Mouse (Mus musculus) embryonic facial prominence, embryonic 15.5 days (tissue): ENCODE measurements around the gene Kcnh2. TPM values are rescaled to one million over a fixed set of nuclear protein-coding genes. Genes with fewer than 3 reads are reported as not detected.
A peak's percentile ranks its signal among the peaks of the same experiment; 100 is the strongest.

ENCODE experiments used
- ATAC-seq: fragments of 200-750 bp; cut with Nextera tagmentation; 2 replicates; pipeline ENCODE4 v1.8.0; 2017; ENCODE audit warnings: low read depth, moderate TSS enrichment; ENCODE audit not compliant: insufficient number of reproducible peaks, low FRiP score, low TSS enrichment
- H3K27ac ChIP-seq: fragments of 300-500 bp; sonication (generic); replicated peaks from 2 replicates; pipeline ENCODE4 v1.5.1; 2015; ENCODE audit warnings: mild to moderate bottlenecking, inconsistent platforms
- H3K27me3 ChIP-seq: fragments of 300-500 bp; sonication (generic); 2 replicates; pipeline ENCODE4 v1.6.1; 2015; ENCODE audit warnings: inconsistent platforms
- H3K36me3 ChIP-seq: fragments of 300-500 bp; sonication (generic); 2 replicates; pipeline ENCODE4 v1.6.1; 2015; ENCODE audit warnings: mild to moderate bottlenecking, inconsistent platforms
- H3K4me1 ChIP-seq: fragments of 300-500 bp; sonication (generic); 2 replicates; pipeline ENCODE4 v1.6.1; 2015; ENCODE audit warnings: inconsistent platforms
- H3K4me2 ChIP-seq: fragments of 300-500 bp; sonication (generic); replicated peaks from 2 replicates; pipeline ENCODE4 v1.6.1; 2015; ENCODE audit warnings: mild to moderate bottlenecking, inconsistent platforms
- H3K4me3 ChIP-seq: fragments of 300-500 bp; sonication (generic); replicated peaks from 2 replicates; pipeline ENCODE4 v1.5.1; 2015; ENCODE audit warnings: mild to moderate bottlenecking, inconsistent platforms
- H3K9ac ChIP-seq: fragments of 300-500 bp; sonication (generic); 2 replicates; pipeline ENCODE4 v1.6.1; 2015; ENCODE audit warnings: inconsistent platforms
- H3K9me3 ChIP-seq: fragments of 300-500 bp; sonication (generic); replicated peaks from 2 replicates; pipeline ENCODE4 v1.6.1; 2016; ENCODE audit warnings: inconsistent platforms
- WGBS: fragments of 180-500 bp; shearing (Covaris S2); methylation state at CpG from one replicate; pipeline ENCODE4 v1.1.7; 2015; 5-methylcytosine and 5-hydroxymethylcytosine counted together
- polyA plus RNA-seq: library from polyadenylated mRNA; unstranded; fragments of >200 nt; fragmentation: Nextera tagmentation; extraction: Ambion mirVana; gene quantifications from 2 replicates; pipeline ENCODE4 v1.2.1, GENCODE M21; 2015

The Kcnh2 gene
- polyA plus RNA-seq, 1 experiment from 2014 or later, result 5.1 TPM

DNA sequence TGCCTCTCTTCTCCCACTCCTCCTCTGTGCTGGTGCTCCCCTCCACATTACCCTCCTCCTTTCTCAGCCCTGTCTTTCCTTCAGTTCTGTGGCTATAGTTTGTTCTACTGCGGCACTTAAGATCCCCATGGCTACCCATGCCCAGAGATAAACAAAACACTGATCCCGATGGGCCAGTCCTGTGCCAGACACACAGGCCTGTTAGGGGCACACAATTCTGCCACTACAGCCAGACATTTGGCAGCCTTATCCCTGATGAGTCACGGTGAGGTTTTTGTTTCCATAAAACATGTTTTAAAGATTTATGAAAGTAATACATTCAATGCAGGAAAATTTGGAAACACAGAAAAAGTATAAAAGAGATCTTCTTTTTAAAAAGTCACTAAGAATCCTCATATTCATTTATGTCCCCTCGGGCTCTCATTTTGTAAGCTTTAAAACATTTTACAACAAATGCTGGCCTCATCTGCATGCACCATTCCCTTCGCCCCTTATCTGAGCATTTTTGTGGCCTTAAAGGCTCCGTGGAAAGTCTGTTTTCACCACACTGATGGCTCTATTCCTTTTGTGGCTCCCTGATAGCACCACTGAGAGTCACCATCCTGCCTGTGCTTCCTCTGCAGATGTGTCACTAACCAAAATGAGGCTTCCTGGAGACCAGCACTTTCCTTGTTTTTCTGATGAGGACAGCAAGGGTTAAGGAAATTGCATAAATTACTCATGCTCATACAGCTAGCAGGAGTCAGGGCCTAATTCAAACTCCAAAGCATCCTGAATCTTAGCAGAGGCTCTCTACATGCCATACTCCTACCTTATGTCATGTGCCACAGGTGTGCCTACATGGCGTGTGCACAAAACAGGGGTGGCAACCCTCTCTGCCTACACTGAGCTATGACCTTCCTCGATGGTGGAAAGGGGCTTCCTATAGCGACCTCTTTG, 77.5 kb downstream of the Kcnh2 start:
- H3K4me1 ChIP-seq, result peaks cover 9% of the 10 kb centered on the region; the same call in 1 of the 2 replicates
- no peak overlapping the region for H3K4me2 ChIP-seq
- no peak overlapping the region for H3K4me3 ChIP-seq
- no peaks in the 10 kb centered on the region for H3K9me3 ChIP-seq
- H3K9ac ChIP-seq, result no peak overlapping the region
- no peak for ATAC-seq
- 0 out of 2 replicates have a peak overlapping the region, but pooled peaks have one; percentile 17 for H3K27ac ChIP-seq
- no peaks in the 10 kb centered on the region for H3K36me3 ChIP-seq
- 53% methylated on average over 9 of the region's 9 CpGs for WGBS
- no peaks in the 10 kb centered on the region for H3K27me3 ChIP-seq

DNA sequence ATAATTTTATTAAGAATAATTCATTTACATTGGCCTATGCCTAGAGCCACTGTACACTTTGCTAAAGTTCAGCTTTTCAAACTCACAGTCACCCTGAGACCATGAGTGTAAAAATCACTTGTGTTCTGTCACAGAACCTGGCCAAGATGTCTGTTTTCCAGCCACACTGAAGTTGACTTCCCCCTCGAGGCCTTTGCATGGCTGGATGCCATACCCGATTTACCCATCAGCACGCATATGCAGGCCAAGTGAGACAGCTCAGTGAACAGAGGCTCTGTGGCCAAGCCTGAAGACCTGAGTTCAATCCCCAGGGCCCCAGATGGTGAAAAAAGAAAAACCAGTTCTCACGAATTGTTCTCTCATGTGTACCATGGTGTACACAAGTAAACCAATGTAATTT, 80.5 kb downstream of the Kcnh2 start:
- 64% methylated on average over 4 of the region's 4 CpGs for WGBS
- Histone ChIP-seq H3K4me2 (no peak overlapping the region), H3K27ac (no peak overlapping the region), H3K36me3 (no peaks in the 10 kb centered on the region), H3K4me3 (no peak overlapping the region), H3K9ac (no peak overlapping the region), H3K27me3 (no peaks in the 10 kb centered on the region), H3K4me1 (peaks cover 9% of the 10 kb centered on the region; the same call in 1 of the 2 replicates), H3K9me3 (no peaks in the 10 kb centered on the region)
- no peak for ATAC-seq

Other genes with a start within 250 kb of the Kcnh2 start
- 13.3 and 15.7 TPM in 2 replicates for gene Nupl2, start 186.6 kb downstream of the Kcnh2 start, polyA plus RNA-seq
- gene Nos3, start 13.2 kb upstream of the Kcnh2 start, polyA plus RNA-seq, result 6.5 and 6.9 TPM in 2 replicates
- 3.9 and 4.7 TPM in 2 replicates for gene Atg9b, start 40.5 kb upstream of the Kcnh2 start, polyA plus RNA-seq
- gene Abcb8, start 42.1 kb upstream of the Kcnh2 start, polyA plus RNA-seq, result 40.7 and 47.0 TPM in 2 replicates
- 0.95 and 1.6 TPM in 2 replicates for gene Asic3, start 61.8 kb upstream of the Kcnh2 start, polyA plus RNA-seq
- 52.9 and 54.1 TPM in 2 replicates for gene Cdk5, start 71.9 kb upstream of the Kcnh2 start, polyA plus RNA-seq
- 37.6 and 38.9 TPM in 2 replicates for gene Slc4a2, start 72.2 kb upstream of the Kcnh2 start, polyA plus RNA-seq
- gene Fastk, start 93.7 kb upstream of the Kcnh2 start, polyA plus RNA-seq, result 123 and 135 TPM in 2 replicates
- gene Tmub1, start 96.2 kb upstream of the Kcnh2 start, polyA plus RNA-seq, result 20.5 and 21.4 TPM in 2 replicates
- 45.0 and 49.9 TPM in 2 replicates for gene Agap3, start 100.6 kb upstream of the Kcnh2 start, polyA plus RNA-seq
- gene Gbx1, start 175.6 kb upstream of the Kcnh2 start, polyA plus RNA-seq, result 0.07 TPM in 1 of 2 replicates, not detected in the other
- 1.1 and 1.2 TPM in 2 replicates for gene Asb10, start 189.4 kb upstream of the Kcnh2 start, polyA plus RNA-seq
- 0.07 TPM in 1 of 2 replicates, not detected in the other for gene 4931409K22Rik, start 205.2 kb upstream of the Kcnh2 start, polyA plus RNA-seq
- gene Abcf2, start 225.9 kb upstream of the Kcnh2 start, polyA plus RNA-seq, result 93.7 and 100 TPM in 2 replicates
- gene Chpf2, start 235.1 kb upstream of the Kcnh2 start, polyA plus RNA-seq, result 30.3 and 33.1 TPM in 2 replicates